Mouse (Mus musculus) embryo, embryonic 9.5 days (tissue): ENCODE results near the gene Nit1.

Experiments
- DNase-seq: peaks from one replicate; pipeline ENCODE4 v3.0.0-alpha.2; 2017; ENCODE audit errors: extremely low spot score

Gene Nit1

DNA sequence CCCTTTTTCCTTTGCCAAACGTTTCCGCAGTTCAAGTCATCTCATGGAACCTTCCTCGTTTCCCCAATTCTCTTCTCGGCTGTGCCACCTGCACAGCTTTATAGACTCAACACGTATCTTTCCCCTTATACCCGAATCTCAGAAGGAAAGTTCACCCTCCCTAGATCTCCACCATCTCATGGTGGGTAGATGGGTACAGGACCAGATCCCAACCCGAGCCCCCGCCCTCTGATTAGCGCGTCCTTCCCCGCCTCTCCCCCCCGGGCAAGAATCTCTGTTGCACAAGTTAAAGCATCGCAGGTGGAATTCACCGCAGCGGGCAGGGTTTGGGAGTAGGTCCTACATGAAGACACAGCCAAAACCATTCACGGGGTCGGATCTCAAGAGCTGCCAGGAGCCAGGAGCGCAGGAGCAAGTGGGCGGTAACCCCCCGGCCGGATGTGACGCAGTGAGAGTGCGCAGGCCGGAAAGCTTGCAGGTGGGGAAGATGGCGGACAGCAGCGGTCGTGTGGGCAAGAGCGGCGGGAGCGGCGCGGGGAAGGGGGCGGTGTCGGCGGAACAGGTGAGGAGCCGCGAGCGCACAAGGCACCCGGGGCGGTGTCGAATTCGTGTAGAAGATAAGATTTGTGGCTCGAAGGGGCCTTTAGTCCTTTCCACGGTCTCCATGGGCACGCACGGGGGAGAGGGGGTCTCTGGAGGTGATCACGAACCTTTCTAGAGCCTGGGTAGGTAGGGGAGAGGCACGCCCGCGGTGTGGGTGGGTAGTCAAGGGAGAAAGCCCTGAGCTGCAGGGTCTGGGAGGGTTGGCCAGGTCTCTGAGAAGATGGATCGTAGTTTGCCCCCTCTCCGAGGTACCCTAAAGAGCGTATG, at the start of gene Nit1, which contains the start of gene Pfdn2:
Gene Nit1, minus strand, starts transcription at position 422 of the 870 bp plus-strand sequence.
Gene Pfdn2, plus strand, starts transcription at position 446 of the 870 bp plus-strand sequence.
- DNase-seq, result peak; percentile 94

DNA sequence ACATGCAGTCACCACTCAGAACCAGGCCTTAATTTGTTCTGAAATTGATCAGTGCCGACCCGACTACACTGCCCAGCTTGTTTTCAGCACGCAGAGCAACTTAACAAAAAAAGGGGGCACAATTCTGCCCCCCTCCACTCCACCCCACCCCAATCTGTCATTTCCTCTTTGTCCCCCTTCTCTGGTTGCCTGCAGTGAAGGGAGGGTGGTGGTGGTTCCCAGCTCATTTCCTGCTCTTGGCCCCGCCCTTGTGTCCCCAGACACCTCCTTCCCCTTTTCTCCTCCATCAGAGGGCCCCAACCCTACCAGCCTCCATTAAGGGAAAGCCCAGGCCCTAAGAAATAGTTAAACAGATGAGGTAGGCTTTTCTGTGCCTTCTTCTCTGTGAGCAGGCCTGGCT, 44.7 kb upstream of the Nit1 start:
- DNase-seq, result no peak

DNA sequence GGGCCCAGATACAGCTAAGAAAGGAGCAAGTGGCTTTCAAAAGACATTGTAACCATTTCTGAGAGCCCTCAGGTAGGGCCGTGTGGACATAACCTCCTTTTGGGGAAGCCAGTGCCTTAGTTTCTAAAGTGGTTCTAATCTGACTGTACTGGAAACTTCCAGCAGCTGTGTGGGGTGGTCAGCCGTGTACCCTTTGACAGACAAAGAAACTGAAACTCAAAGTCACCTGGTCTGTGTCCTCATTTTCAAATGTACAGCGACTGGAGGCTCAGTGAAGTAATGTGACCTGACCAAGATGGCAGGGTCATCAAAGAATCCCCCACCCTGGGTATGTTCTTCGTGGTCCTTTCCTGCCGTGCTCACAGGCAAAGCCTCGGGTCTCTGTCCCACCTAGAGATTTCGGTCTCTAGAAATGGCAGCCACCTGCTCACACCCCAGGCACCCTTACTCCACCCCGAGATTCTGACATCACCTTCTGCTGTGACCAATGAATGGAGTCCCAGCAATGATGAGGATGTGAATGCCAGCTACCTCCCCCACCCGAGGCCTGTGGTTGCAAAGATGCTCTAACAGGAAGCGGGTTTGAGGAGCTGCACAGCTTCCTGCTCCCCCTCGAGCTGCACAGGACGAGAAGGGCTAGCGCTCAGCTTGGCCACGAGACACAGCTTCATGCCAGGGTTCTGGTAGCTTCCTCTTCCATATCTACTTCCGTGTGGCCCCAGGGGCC, 43.1 kb upstream of the Nit1 start, which contains the start of gene Arhgap30:
Gene Arhgap30, plus strand, starts transcription at position 579 of the 727 bp plus-strand sequence.
- DNase-seq, result no peak

DNA sequence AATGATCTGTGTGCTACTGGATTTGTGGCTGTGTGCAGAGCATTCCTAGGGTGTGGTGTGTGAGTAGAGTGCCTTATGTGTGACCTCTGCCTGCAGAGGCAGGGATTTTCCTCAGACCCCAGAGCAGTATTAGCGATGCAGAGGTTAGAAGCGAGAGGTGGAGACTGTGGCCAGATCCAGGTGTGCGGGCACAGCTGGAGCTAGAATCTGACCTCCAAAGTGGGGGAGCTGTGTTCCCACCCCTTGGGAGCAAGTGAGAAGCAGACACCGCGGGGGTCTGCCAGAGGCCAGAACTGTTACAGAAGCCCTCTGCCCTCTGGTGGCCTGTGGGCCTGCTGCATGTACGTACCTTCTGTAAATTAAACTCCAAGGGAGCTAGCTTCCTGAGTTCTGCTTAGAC, 41.7 kb upstream of the Nit1 start:
- DNase-seq, result peak; percentile 38

DNA sequence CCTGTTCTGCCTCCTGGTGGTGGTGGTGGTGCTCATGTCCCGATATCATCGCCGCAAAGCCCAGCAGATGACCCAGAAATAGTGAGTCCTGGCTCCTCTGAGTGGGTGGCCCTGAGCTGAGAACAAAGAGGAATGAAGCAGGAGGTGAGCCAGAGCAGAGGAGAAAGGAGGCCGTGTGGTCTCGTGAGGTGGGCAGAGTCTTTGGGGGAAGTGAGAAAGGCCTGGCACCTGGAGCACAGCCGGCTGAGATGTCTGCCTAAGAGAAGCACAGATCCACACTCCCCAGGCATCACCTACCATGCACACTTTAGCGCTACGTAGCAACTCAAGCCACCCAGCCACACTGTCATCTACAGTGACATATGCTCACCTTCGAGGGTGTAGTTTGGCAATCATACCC, 39.7 kb upstream of the Nit1 start:
- DNase-seq, result no peak

DNA sequence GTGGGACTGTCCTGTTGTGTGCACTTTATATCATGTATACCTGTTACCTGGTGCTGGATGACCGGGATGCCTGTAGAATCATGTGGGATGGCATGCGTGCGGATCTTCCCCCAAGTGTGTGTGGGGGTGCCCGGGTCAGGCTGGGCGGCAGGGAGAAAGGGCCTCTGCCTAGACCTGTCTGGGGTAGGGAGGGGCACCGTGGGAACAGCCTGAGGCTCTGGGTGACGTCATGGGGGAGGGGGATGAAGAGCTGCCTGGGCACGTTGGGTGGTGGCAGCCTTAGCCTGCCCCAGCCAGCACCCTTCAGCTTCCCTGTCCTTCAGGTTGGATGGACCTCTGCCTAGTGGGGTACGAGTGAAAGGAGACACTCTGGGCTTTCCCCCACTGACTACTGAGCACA, 38.9 kb upstream of the Nit1 start:
- DNase-seq, result no peak

DNA sequence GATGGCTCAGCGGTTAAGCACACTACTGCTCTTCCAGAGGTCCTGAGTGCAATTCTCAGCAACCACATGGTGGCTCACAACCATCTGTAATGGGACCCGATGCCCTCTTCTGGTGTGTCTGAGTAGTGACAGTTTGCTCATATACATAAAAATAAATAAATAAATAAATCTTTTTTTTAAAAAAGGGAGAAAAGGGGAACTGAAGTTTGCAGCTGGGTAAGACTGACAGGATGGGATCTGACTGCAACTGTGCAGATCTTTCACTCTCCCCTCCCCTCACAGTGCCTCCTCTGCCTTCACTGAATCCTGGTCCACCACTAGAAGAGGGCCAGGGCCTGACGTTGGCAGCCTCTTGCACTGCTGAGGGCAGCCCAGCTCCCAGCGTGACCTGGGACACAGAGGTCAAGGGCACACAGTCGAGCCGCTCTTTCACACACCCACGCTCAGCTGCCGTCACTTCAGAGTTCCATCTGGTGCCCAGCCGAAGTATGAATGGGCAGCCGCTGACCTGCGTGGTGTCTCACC, 36.7 kb upstream of the Nit1 start:
- DNase-seq, result no peak

DNA sequence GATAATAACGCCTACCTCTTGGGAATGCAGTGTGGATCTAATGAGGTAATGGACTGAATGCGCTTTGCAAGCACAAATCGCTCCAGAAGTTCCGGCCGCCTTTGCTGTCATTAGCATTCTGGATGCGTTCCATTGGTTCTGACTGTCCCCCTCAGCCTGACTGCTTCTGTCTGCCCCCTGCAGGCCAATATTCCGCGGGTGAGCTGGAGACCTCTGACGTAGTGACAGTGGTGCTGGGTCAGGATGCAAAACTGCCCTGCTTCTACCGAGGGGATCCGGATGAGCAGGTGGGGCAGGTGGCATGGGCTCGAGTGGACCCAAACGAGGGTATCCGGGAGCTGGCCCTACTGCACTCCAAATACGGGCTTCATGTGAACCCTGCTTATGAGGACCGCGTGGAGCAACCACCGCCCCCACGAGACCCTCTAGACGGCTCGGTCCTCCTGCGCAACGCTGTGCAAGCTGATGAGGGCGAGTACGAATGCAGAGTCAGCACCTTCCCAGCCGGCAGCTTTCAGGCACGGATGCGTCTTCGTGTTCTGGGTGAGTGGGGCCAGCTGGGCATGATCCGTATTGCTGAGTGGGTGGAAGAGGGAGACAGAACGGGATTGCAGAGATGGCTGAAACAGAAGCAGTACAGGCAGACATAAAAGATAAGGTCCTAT, 34.6 kb upstream of the Nit1 start:
- peak; percentile 75 for DNase-seq

DNA sequence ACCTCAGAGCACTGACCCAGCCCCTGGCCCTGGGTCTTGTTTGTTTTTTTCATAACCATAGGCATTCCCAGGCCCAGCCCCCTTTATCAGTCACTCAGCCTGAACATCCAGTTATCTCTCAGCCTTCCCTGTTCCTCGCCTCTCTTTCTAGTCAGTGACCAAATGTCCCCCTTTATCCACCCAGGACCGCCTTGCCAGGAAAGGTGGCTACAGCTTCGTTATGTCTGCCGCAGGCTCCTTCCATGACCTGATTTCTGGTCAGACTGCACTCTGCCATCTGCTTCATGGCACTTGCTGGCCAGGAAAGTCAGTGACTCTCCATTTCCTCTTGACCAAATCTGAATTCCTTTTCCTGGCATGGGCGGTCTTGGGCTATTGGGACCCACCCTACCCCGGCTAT, 32.9 kb upstream of the Nit1 start:
- no peak for DNase-seq

DNA sequence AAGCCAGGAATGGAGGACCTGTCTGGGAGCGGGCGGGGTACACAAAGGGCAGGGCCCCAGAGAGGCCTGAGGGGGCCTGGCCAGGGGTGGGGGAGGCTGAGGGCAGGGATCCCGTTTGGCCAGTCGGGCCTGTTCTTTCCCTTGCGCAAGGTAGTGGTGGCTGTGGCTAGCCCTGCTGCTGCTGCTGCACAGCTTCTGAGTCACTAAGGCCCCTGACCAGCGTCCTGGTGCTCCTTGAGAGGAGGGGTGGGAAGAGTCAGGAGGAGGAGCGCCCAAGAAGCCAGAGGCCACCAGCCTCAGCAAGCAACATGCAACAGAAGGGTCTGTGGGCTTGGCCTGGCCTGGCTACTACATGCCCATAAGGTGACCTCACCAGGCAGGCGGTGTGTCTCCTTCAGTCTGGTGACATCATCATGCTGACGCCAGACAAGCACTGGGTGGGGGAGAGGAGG, 30.2 kb upstream of the Nit1 start:
- DNase-seq, result no peak

DNA sequence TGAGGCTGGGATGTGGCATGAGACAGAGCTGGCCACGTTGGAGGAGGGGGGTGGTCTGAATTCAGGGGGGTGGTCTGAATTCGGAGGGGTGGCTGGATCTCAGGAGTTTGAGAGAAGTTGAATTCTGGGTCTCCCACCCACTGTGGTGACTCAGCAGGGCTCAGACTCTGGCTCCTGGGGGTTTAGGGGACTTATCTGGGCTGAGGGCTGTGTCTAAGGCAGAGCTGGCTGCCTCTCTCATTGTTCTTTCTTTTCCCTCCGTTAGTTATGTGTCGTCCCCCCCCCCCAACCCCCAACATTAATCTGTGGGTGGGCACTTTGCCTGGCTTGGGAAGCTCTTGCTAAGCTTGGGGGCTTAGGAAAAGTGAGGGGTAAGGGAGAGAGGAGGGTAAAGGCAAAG, 28.5 kb upstream of the Nit1 start:
- no peak for DNase-seq

DNA sequence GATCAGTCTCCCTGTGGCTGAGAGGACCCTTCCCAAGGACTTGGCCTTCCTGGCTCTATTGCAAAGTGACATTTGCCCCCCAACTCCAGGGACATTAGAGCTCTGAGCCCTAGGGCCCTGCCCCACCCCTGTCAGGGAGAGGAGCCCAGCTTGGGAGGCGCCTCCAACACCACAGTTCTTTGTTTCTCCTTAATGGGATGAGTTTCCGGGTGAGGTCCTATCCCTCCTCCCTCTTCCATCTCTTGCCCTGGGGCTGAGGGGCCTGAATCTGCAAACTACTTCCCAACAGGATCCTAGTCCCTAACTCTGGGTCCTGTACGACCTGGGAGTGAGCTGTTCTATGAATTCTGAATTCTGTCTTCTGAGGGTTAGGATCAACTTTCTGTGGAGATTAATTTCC, 27.4 kb upstream of the Nit1 start:
- DNase-seq, result no peak

DNA sequence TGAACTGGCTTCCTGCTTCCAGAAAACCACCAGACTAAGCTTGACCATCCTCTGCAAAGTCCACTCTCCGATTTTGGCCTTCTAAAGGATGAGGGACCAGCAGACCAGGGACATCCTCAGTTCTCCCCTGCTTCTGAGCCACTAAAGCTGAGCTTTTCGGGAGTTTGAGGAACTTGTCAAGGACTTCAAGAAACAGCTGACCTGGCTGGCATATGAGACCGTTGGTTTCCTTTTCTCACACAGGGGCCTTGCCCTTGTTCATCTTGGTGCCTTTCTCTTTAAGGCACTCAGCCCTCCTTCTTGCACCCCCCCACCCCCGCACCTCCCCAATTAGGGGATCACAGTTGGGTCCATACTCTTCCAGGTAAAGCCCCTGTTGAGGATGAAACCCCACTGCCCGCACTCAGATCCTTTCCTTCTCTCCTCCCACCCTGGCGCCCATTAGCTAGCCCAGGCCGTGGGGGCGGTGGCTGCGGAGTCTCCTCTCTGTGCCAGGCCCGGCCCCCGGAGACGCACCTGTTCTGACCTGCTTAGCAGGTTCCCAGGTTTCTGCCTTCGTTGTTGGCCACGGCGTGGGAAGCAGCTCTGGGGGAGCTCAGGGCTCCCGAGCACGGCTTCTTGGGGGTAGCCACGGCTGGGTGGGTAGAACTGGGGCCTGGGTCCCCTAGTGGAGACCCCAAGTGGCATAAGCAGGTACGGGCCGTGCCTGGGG, 24.6 kb upstream of the Nit1 start, which contains the start of gene Nectin4:
Gene Nectin4, plus strand, starts transcription at position 255 of the 712 bp plus-strand sequence.
- DNase-seq, result no peak

DNA sequence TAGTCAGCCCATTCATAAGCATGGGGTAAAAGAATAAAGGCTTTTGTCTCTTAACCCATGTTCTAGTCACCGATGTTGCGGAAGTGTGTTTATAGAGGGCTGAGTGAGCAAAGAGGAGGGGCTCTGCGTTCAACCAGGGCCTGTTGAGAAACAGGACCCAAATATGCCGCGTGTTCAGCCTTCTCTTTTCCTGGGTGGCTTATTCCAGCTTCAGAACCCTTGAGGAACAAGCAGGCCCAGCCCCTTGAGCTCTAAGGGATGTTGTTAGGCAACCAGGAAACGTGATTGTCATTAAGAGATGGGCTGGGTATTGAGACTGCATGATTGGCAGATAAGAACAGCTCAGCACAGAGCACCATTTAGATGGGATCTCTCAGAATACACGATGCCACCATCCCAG, 20.5 kb upstream of the Nit1 start:
- DNase-seq, result no peak

DNA sequence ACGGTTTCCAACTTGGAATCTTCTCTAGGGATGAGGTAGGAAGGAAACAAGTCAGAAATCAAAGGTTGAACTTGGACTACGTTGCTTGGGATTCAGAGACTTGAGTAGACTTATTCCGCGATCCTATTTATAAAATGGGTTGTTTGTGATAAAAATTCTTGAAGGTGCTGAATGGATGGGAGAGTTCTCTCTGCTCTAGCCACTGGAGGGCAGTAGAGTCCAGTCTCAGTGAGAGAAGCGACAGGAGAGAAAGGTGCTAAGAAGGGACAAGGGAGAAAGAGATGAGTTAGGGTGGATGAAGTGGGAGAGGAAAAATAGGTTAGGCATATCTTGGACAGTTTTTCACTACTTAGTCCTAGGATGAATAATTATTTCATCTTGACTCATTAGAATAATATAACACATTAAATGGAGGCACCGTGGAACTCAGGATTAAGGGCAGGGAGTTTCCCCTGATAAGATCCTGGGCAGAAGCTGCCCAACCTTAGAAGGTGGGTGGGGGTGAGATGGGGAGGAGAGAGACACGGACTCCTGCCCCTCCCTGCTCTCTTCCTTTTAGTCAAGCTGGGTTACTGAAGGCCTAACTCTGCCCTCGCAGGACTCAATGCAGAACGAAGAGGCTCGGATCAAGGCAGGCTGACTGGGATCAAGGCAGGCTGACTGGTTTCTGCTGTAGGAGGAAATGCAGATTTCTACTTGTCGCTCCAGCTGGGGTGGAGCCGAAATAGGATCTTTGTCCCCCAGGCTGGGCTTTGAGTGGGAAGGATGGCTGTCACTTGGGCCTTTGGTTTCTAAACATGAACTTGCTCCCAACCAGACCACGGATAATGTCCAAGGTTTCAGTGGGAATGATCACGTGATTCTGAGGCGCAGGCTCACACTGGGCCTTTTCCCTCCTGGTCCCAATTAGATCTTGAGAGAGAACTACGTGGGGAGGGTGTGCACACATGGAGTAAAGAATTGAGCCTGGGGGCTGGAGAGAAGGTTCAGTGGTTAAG, 16.0 kb upstream of the Nit1 start:
- DNase-seq, result peak; percentile 76

DNA sequence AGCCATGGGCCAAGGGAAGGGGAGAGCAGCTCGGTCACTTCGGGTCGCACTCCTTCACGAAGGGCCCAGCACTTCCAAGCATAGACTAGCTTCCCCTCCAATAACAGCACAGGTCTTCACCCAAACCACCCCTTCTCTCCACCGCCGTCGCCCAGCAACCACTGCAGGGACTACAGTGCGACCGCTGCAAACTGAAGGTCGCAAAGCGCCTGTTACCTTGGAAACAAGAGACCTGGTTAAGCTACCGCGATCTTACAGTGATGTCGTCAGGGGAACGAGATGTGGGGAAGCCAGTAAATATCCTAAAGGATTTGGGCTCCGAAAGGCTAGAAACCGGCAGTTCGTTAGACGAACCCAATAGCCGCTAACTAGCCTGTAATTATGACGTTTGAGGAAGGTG, 15.2 kb upstream of the Nit1 start, which contains the start of gene Klhdc9:
Gene Klhdc9, minus strand, starts transcription at position 143 of the 400 bp plus-strand sequence.
- DNase-seq, result peak; percentile 90

DNA sequence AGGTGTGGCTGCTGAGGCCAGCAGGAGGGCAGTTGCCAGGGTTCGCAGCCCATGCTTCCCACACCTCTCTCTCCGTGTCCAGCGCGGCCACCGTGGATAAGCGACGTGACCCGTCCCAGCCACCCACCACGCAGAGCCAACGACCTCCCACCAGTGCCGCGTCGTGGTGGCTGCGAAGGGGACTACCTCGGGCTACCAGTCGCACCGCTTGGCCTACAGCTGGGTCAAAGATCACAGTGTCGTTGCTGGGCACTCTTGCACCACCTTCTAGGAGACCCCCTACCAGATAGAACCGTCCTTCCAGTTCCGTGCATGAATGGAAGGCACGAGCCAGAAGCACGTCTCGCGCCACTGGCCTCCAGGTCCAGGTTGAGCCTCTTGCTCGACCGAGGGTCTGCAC, 14.8 kb upstream of the Nit1 start:
- no peak for DNase-seq

DNA sequence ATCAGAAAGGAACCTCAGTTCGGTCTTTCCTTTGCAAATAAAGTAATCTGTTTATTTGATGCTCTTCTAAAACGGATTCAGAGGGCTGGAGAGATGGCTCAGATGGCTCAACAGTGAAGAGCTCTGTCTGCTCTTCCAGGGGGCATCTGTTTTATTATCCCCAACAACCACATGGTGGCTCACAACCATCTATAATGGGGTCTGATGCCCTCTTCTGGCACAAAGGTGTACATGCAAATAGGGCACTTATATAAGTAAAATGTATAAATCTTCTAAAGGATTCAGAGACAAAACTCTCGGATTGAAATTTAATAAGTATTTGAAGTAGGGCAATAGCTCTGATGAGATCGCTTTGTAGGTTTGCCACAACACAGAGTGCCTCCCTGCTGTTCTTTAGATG, 13.0 kb upstream of the Nit1 start:
- DNase-seq, result no peak

DNA sequence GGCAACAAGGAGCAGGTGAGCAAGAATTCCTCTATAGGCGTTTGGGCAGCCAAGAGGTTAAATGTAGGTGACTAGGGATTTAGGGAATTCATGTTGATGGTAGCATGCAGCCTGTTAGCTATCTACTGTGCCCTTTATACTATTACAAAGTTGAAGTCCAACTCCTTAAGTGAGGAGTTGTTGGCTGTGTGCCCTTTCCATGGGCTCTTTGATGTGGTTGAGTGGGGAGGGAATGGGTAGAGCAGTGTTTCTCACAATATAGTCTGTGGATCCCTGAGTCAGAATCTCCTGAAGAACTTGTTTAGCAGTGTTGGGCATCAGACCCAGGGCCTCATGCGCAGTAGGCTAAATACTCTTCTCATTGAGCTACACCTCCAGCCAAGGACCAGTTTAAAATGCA, 11.4 kb upstream of the Nit1 start:
- no peak for DNase-seq

DNA sequence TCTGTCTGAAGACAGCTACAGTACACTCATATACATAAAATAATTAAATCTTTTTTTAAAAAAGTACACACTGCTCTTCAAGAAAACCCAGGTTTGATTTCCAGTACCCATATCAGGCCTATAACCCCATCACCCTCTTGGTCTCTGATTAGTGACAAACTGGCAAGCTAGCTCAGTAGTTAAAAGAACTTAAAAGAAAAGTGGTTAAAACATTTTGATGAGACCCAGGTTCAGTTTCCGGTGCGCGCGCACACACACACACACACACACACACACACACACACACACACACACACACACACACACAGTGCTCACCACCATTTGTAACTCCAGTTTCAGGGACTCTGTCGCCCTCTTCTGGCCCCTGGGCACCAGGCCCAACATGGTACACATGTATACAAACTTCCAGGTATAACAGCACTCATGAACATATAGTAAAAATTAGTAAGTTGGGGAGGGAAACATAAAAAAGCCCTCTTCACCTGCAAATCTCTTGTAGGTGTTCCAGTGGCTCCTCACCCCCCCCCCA, 10.4 kb upstream of the Nit1 start:
- DNase-seq, result no peak
